In genomic region chr17:36899376-36899775, GRCm38 (mm10) we compare ENCODE assay signal across 32 mouse cellular contexts. TPM values are rescaled to one million over a fixed set of nuclear protein-coding genes. Genes with fewer than 3 reads are reported as not detected.
DNase-seq lines count a peak whose midpoint lies in the region; ATAC-seq and TF ChIP-seq lines count a peak whose summit lies in the region.
"Had no signal": no experiment of that assay in that cellular context is flagged by ENCODE, and none has a peak within 500 bp of the region (broad histone marks: within the 10 kb centered on the region; RNA-seq: fewer than 3 reads in every experiment).

No protein-coding gene starts in this region.

- no peaks in the 10 kb centered on the region for H3K36me3 ChIP-seq in MEL (ENCODE audit: control insufficient read depth in 1 of 2, insufficient read depth in 2 of 2, low read length in 2 of 2)
- no peaks in the 10 kb centered on the region for H3K36me3 ChIP-seq in intestine, embryonic 16.5 days (ENCODE audit: control insufficient read depth, insufficient read depth, low read length)
- H3K36me3 ChIP-seq in thymus, adult 2 months (ENCODE audit: control insufficient read depth, insufficient read depth, low read length), result no peaks in the 10 kb centered on the region
- H3K36me3 ChIP-seq: embryonic facial prominence, embryonic 12.5 days; embryonic facial prominence, embryonic 15.5 days; heart, embryonic 10.5 days; heart, embryonic 13.5 days; hindbrain, embryonic 12.5 days; hindbrain, embryonic 15.5 days had no signal

- no peaks in the 10 kb centered on the region for H3K9me3 ChIP-seq in MEL (replicated peaks; ENCODE audit: insufficient read depth, low read length)
- H3K9me3 ChIP-seq in intestine, embryonic 16.5 days (ENCODE audit: control insufficient read depth, low read length), result no peaks in the 10 kb centered on the region
- H3K9me3 ChIP-seq: embryonic facial prominence, embryonic 12.5 days; embryonic facial prominence, embryonic 15.5 days; heart, embryonic 10.5 days; heart, embryonic 13.5 days; hindbrain, embryonic 12.5 days; hindbrain, embryonic 15.5 days had no signal

- peak; percentile 26 for DNase-seq in MEL (ENCODE audit: low read depth, low spot score)
- DNase-seq in left cerebral cortex, adult 2 months (ENCODE audit: extremely low spot score in 1 of 2, low spot score in 2 of 2), result no peak
- no peak for DNase-seq in thymus, adult 2 months
- DNase-seq in gastrocnemius, adult 8-10 months (ENCODE audit: low spot score in 2 of 2), result no peak
- DNase-seq: adrenal gland, adult 8-10 months; adrenal gland, postnatal 25 days; cerebellum, adult 18-20 months; cerebellum, adult 9-10 months; cerebellum, postnatal 14 days; forebrain, postnatal 0 days; gastrocnemius, adult 2 months; gastrocnemius, postnatal 25 days; heart, adult 2 months had no signal

- no peak overlapping the region for H3K9ac ChIP-seq in MEL (ENCODE audit: control insufficient read depth, low read depth, low read length, poor library complexity, severe bottlenecking)
- peak overlapping the region; percentile 65 for H3K9ac ChIP-seq in intestine, embryonic 16.5 days (ENCODE audit: low read depth, low read length)
- H3K9ac ChIP-seq: embryonic facial prominence, embryonic 12.5 days; embryonic facial prominence, embryonic 15.5 days; forebrain, postnatal 0 days; heart, embryonic 13.5 days; hindbrain, embryonic 12.5 days; hindbrain, embryonic 15.5 days had no signal

- no peak; a peak in 1 of 6 replicates for TF ChIP-seq CTCF in MEL (IDR thresholded peaks at IDR 0.05 in 2 of 3, conservative IDR thresholded peaks at IDR 0.05 in 1 of 3; ENCODE audit: control insufficient read depth in 1 of 3, insufficient read depth in 1 of 3, low read depth in 2 of 3, low read length in 3 of 3, poor library complexity in 1 of 3, severe bottlenecking in 1 of 3)
- no peak for TF ChIP-seq CTCF in left cerebral cortex, adult 2 months (IDR thresholded peaks at IDR 0.05)
- no peak for TF ChIP-seq CTCF in thymus, adult 2 months (IDR thresholded peaks at IDR 0.05; ENCODE audit: borderline replicate concordance, control insufficient read depth, extremely low read depth, insufficient read depth, low read length, poor library complexity)

- H3K27ac ChIP-seq in MEL (ENCODE audit: control insufficient read depth, low read depth, low read length), result no peak overlapping the region
- H3K27ac ChIP-seq in intestine, embryonic 16.5 days (ENCODE audit: low read length), result peak overlapping the region; percentile 97
- no peak overlapping the region for H3K27ac ChIP-seq in left cerebral cortex, adult 2 months
- H3K27ac ChIP-seq in thymus, adult 2 months (ENCODE audit: control insufficient read depth, insufficient read depth, low read length), result no peak overlapping the region
- H3K27ac ChIP-seq: embryonic facial prominence, embryonic 12.5 days; embryonic facial prominence, embryonic 15.5 days; gastrocnemius, adult 2 months; heart, adult 2 months; heart, embryonic 10.5 days; heart, embryonic 13.5 days; hindbrain, embryonic 12.5 days; hindbrain, embryonic 15.5 days had no signal

- no peaks in the 10 kb centered on the region for H3K79me2 ChIP-seq in MEL (ENCODE audit: control insufficient read depth, insufficient read depth, low read length, poor library complexity)

- H3K4me2 ChIP-seq in intestine, embryonic 16.5 days (ENCODE audit: low read depth, low read length), result peak overlapping the region; percentile 60
- H3K4me2 ChIP-seq: embryonic facial prominence, embryonic 12.5 days; embryonic facial prominence, embryonic 15.5 days; heart, embryonic 13.5 days; hindbrain, embryonic 12.5 days; hindbrain, embryonic 15.5 days had no signal

- TF ChIP-seq RAD21 in MEL (IDR thresholded peaks at IDR 0.05; ENCODE audit: low read depth, low read length), result no peak

- intact Hi-C loops in left cerebral cortex, adult 2 months (cut with DNase I), result no loop called here

- no peak overlapping the region for H3K4me3 ChIP-seq in MEL (ENCODE audit: control insufficient read depth in 1 of 2, insufficient read depth in 1 of 2, low read depth in 2 of 2, low read length in 2 of 2)
- H3K4me3 ChIP-seq in intestine, embryonic 16.5 days (ENCODE audit: low read length), result peak overlapping the region; percentile 42
- no peak overlapping the region for H3K4me3 ChIP-seq in left cerebral cortex, adult 2 months
- no peak overlapping the region for H3K4me3 ChIP-seq in thymus, adult 2 months (ENCODE audit: control insufficient read depth, insufficient read depth, low read length)
- H3K4me3 ChIP-seq: embryonic facial prominence, embryonic 12.5 days; embryonic facial prominence, embryonic 15.5 days; gastrocnemius, adult 2 months; heart, adult 2 months; heart, embryonic 10.5 days; heart, embryonic 13.5 days; hindbrain, embryonic 12.5 days; hindbrain, embryonic 15.5 days had no signal

- WGBS in intestine, embryonic 16.5 days, result 75% methylated on average over 4 of the region's 4 CpGs
- 94% methylated on average over 4 of the region's 4 CpGs for WGBS in thymus, adult 2 months

- ATAC-seq in common myeloid progenitor, adult 5-6 weeks (replicated peaks; ENCODE audit: low read depth, poor library complexity, severe bottlenecking), result 0 out of 2 replicates have a peak, but pooled peaks have one; percentile 39
- no peak for ATAC-seq in intestine, embryonic 16.5 days
- ATAC-seq in megakaryocyte-erythroid progenitor cell, adult 5-6 weeks (replicated peaks; ENCODE audit: low FRiP score, low TSS enrichment, poor library complexity, severe bottlenecking), result peak; percentile 52; the same call in 1 of the 2 replicates
- ATAC-seq: activated CD4-positive, CD25-positive, alpha-beta regulatory T cell, adult 4 months; CD4-positive, CD25-positive, alpha-beta regulatory T cell, adult 4 months; forebrain, embryonic 14.5 days; forebrain, postnatal 0 days had no signal

- no peaks in the 10 kb centered on the region; a peak in 2 of 4 replicates for H3K27me3 ChIP-seq in MEL (ENCODE audit: control insufficient read depth in 1 of 2, insufficient read depth in 2 of 2, low read length in 2 of 2)
- no peaks in the 10 kb centered on the region for H3K27me3 ChIP-seq in intestine, embryonic 16.5 days (replicated peaks; ENCODE audit: control insufficient read depth, insufficient read depth, low read length)
- no peaks in the 10 kb centered on the region for H3K27me3 ChIP-seq in thymus, adult 2 months (ENCODE audit: control insufficient read depth, insufficient read depth, low read length)
- H3K27me3 ChIP-seq: embryonic facial prominence, embryonic 12.5 days; embryonic facial prominence, embryonic 15.5 days; heart, embryonic 13.5 days; hindbrain, embryonic 12.5 days; hindbrain, embryonic 15.5 days had no signal

- no peaks in the 10 kb centered on the region for H3K4me1 ChIP-seq in MEL (ENCODE audit: control insufficient read depth in 1 of 2, insufficient read depth in 2 of 2, low read length in 2 of 2)
- H3K4me1 ChIP-seq in intestine, embryonic 16.5 days (ENCODE audit: control insufficient read depth, insufficient read depth, low read length), result 0 out of 2 replicates have a peak, but pooled peaks cover 2% of the 10 kb centered on the region
- H3K4me1 ChIP-seq in thymus, adult 2 months (replicated peaks; ENCODE audit: control insufficient read depth, insufficient read depth, low read length), result no peaks in the 10 kb centered on the region
- H3K4me1 ChIP-seq: embryonic facial prominence, embryonic 12.5 days; embryonic facial prominence, embryonic 15.5 days; heart, embryonic 10.5 days; heart, embryonic 13.5 days; hindbrain, embryonic 12.5 days; hindbrain, embryonic 15.5 days had no signal

- TF ChIP-seq POLR2A in MEL (IDR thresholded peaks at IDR 0.05; ENCODE audit: control insufficient read depth in 1 of 2, insufficient read depth in 1 of 2, low read depth in 1 of 2, low read length in 2 of 2, poor library complexity in 1 of 2), result no peak
- TF ChIP-seq POLR2A in thymus, adult 2 months (IDR thresholded peaks at IDR 0.05; ENCODE audit: control insufficient read depth, extremely low read depth, insufficient read depth, low read length, poor library complexity), result no peak

- no peak for TF ChIP-seq EP300 in MEL (IDR thresholded peaks at IDR 0.05; ENCODE audit: low read depth in 1 of 2, low read length in 2 of 2)

RNA-seq across cellular contexts. Expression of gene Trim31, which starts 1.5 kb away (rescaled TPM):
- not detected in 2 replicates for total RNA-seq in MEL (2012; rRNA removed)
- polyA plus RNA-seq in MEL (2012; ENCODE audit: insufficient read depth in 1 of 2, insufficient read length in 2 of 2, low read depth in 1 of 2, low replicate concordance in 2 of 2, missing spikeins in 1 of 2), result not detected
- total RNA-seq in common myeloid progenitor, adult 5-6 weeks (2017), result not detected in 2 replicates
- 63.1 and 69.7 TPM in 2 replicates for polyA plus RNA-seq in intestine, embryonic 16.5 days (2015; fragmentation: Nextera tagmentation; extraction: Ambion mirVana)
- not detected in 2 replicates for total RNA-seq in megakaryocyte-erythroid progenitor cell, adult 5-6 weeks (2014; fragmentation: Nextera tagmentation)
- not detected in 2 replicates for total RNA-seq in megakaryocyte-erythroid progenitor cell, adult 5-6 weeks (2017)
- not detected for total RNA-seq in left cerebral cortex, adult 2 months (2021)
- 0.31 and 0.38 TPM in 2 replicates for polyA plus RNA-seq in thymus, adult 2 months (2012; rRNA removed)
- total RNA-seq in gastrocnemius, adult 8-10 months (2022), result not detected
- total RNA-seq: adrenal gland, adult 8-10 months; adrenal gland, postnatal 25 days; forebrain, postnatal 0 days; gastrocnemius, adult 2 months; gastrocnemius, postnatal 25 days; heart, adult 2 months; heart, postnatal 25 days; hematopoietic stem cell, adult 5-6 weeks had no signal
- polyA plus RNA-seq: activated CD4-positive, CD25-positive, alpha-beta regulatory T cell, adult 4 months; brain, embryonic 14.5 days; C2C12; CD4-positive, CD25-positive, alpha-beta regulatory T cell, adult 4 months; embryonic facial prominence, embryonic 12.5 days; embryonic facial prominence, embryonic 15.5 days; forebrain, embryonic 11.5 days; forebrain, embryonic 14.5 days; frontal cortex, adult 2 months; heart, adult 2 months; heart, embryonic 10.5 days; heart, embryonic 13.5 days; hindbrain, embryonic 12.5 days; hindbrain, embryonic 15.5 days had no signal

RNA-seq across cellular contexts. Expression of gene Trim40, which starts 9.5 kb away (rescaled TPM):
- total RNA-seq in MEL (2012; rRNA removed), result 0.04 TPM in 1 of 2 replicates, not detected in the other
- under 1 TPM in 1 of 2 experiments, not detected in 1; 0.04 TPM for polyA plus RNA-seq in MEL (2012; ENCODE audit: insufficient read depth in 1 of 2, insufficient read length in 2 of 2, low read depth in 1 of 2, low replicate concordance in 2 of 2, missing spikeins in 1 of 2)
- total RNA-seq in common myeloid progenitor, adult 5-6 weeks (2017), result not detected in 2 replicates
- polyA plus RNA-seq in intestine, embryonic 16.5 days (2015; fragmentation: Nextera tagmentation; extraction: Ambion mirVana), result 2.3 and 2.6 TPM in 2 replicates
- not detected in 2 replicates for total RNA-seq in megakaryocyte-erythroid progenitor cell, adult 5-6 weeks (2014; fragmentation: Nextera tagmentation)
- not detected in 2 replicates for total RNA-seq in megakaryocyte-erythroid progenitor cell, adult 5-6 weeks (2017)
- total RNA-seq in left cerebral cortex, adult 2 months (2021), result not detected
- 0.38 and 0.71 TPM in 2 replicates for polyA plus RNA-seq in thymus, adult 2 months (2012; rRNA removed)
- not detected for total RNA-seq in gastrocnemius, adult 8-10 months (2022)
- total RNA-seq: gastrocnemius, adult 2 months; gastrocnemius, postnatal 25 days; heart, adult 2 months; heart, postnatal 25 days; hematopoietic stem cell, adult 5-6 weeks had no signal
- polyA plus RNA-seq: activated CD4-positive, CD25-positive, alpha-beta regulatory T cell, adult 4 months; brain, embryonic 14.5 days; C2C12; CD4-positive, CD25-positive, alpha-beta regulatory T cell, adult 4 months; embryonic facial prominence, embryonic 12.5 days; embryonic facial prominence, embryonic 15.5 days; forebrain, embryonic 11.5 days; forebrain, embryonic 14.5 days; gonadal fat pad, adult 2 months; heart, adult 2 months; heart, embryonic 10.5 days; heart, embryonic 13.5 days; hindbrain, embryonic 12.5 days had no signal

RNA-seq across cellular contexts. Expression of gene Trim10, which starts 30.0 kb away (rescaled TPM):
- total RNA-seq in MEL (2012; rRNA removed), result 20.6 and 30.2 TPM in 2 replicates
- polyA plus RNA-seq in MEL (2012; ENCODE audit: insufficient read depth in 1 of 2, insufficient read length in 2 of 2, low read depth in 1 of 2, low replicate concordance in 2 of 2, missing spikeins in 1 of 2), result 10 to 100 TPM in 1 of 2 experiments, not detected in 1; 30.4 TPM
- total RNA-seq in common myeloid progenitor, adult 5-6 weeks (2017), result 4.3 and 8.9 TPM in 2 replicates
- polyA plus RNA-seq in intestine, embryonic 16.5 days (2015; fragmentation: Nextera tagmentation; extraction: Ambion mirVana), result 3.3 and 5.7 TPM in 2 replicates
- 7.5 and 9.6 TPM in 2 replicates for total RNA-seq in megakaryocyte-erythroid progenitor cell, adult 5-6 weeks (2014; fragmentation: Nextera tagmentation)
- total RNA-seq in megakaryocyte-erythroid progenitor cell, adult 5-6 weeks (2017), result 13.8 and 24.1 TPM in 2 replicates
- total RNA-seq in left cerebral cortex, adult 2 months (2021), result not detected
- polyA plus RNA-seq in thymus, adult 2 months (2012; rRNA removed), result 0.09 TPM in 1 of 2 replicates, not detected in the other
- not detected for total RNA-seq in gastrocnemius, adult 8-10 months (2022)
- total RNA-seq: forebrain, postnatal 0 days; gastrocnemius, adult 2 months had no signal
- polyA plus RNA-seq: C2C12 had no signal

RNA-seq across cellular contexts. Expression of gene Trim15, which starts 32.4 kb away (rescaled TPM):
- not detected in 2 replicates for total RNA-seq in MEL (2012; rRNA removed)
- under 1 TPM in 1 of 2 experiments, not detected in 1; 0.07 TPM for polyA plus RNA-seq in MEL (2012; ENCODE audit: insufficient read depth in 1 of 2, insufficient read length in 2 of 2, low read depth in 1 of 2, low replicate concordance in 2 of 2, missing spikeins in 1 of 2)
- total RNA-seq in common myeloid progenitor, adult 5-6 weeks (2017), result 0.18 TPM in 1 of 2 replicates, not detected in the other
- 8.5 and 11.6 TPM in 2 replicates for polyA plus RNA-seq in intestine, embryonic 16.5 days (2015; fragmentation: Nextera tagmentation; extraction: Ambion mirVana)
- total RNA-seq in megakaryocyte-erythroid progenitor cell, adult 5-6 weeks (2014; fragmentation: Nextera tagmentation), result not detected in 2 replicates
- not detected in 2 replicates for total RNA-seq in megakaryocyte-erythroid progenitor cell, adult 5-6 weeks (2017)
- total RNA-seq in left cerebral cortex, adult 2 months (2021), result not detected
- 0.13 and 0.30 TPM in 2 replicates for polyA plus RNA-seq in thymus, adult 2 months (2012; rRNA removed)
- total RNA-seq in gastrocnemius, adult 8-10 months (2022), result not detected
- total RNA-seq: adrenal gland, postnatal 25 days; gastrocnemius, adult 2 months; gastrocnemius, postnatal 25 days; heart, adult 2 months; heart, postnatal 25 days; hematopoietic stem cell, adult 5-6 weeks had no signal
- polyA plus RNA-seq: activated CD4-positive, CD25-positive, alpha-beta regulatory T cell, adult 4 months; gonadal fat pad, adult 2 months; heart, embryonic 10.5 days had no signal

RNA-seq across cellular contexts. Expression of gene Rnf39, which starts 43.3 kb away (rescaled TPM):
- total RNA-seq in MEL (2012; rRNA removed), result not detected in 2 replicates
- under 1 TPM in 1 of 2 experiments, not detected in 1; 0.18 TPM for polyA plus RNA-seq in MEL (2012; ENCODE audit: insufficient read depth in 1 of 2, insufficient read length in 2 of 2, low read depth in 1 of 2, low replicate concordance in 2 of 2, missing spikeins in 1 of 2)
- 0.05 TPM in 1 of 2 replicates, not detected in the other for total RNA-seq in common myeloid progenitor, adult 5-6 weeks (2017)
- 1.8 and 2.4 TPM in 2 replicates for polyA plus RNA-seq in intestine, embryonic 16.5 days (2015; fragmentation: Nextera tagmentation; extraction: Ambion mirVana)
- total RNA-seq in megakaryocyte-erythroid progenitor cell, adult 5-6 weeks (2014; fragmentation: Nextera tagmentation), result not detected in 2 replicates
- total RNA-seq in megakaryocyte-erythroid progenitor cell, adult 5-6 weeks (2017), result not detected in 2 replicates
- 10 to 100 TPM in 1 of 2 experiments, 1 to 10 TPM in 1; 8.2 to 12.5 TPM for total RNA-seq in left cerebral cortex, adult 2 months (2021)
- 3.8 and 4.2 TPM in 2 replicates for polyA plus RNA-seq in thymus, adult 2 months (2012; rRNA removed)
- total RNA-seq in gastrocnemius, adult 8-10 months (2022), result 1 to 10 TPM in 1 of 4 experiments, under 1 TPM in 2, not detected in 1; 0.18 to 1.1 (median 0.75) TPM
- total RNA-seq: hematopoietic stem cell, adult 5-6 weeks had no signal
- polyA plus RNA-seq: activated CD4-positive, CD25-positive, alpha-beta regulatory T cell, adult 4 months; CD4-positive, CD25-positive, alpha-beta regulatory T cell, adult 4 months; heart, embryonic 10.5 days had no signal
